Mouse (Mus musculus): Measurements from ENCODE around the gene Arntl2. TPM values are rescaled to one million over a fixed set of nuclear protein-coding genes. Genes with fewer than 3 reads are reported as not detected.

Arntl2 gene
- polyA plus RNA-seq, 1 experiment from 2014 or later: 3.1 TPM

GRCm38 (mm10) chr6:146755136-146755535 is 40.7 kb upstream of the Arntl2 start:
- ATAC-seq (ENCODE audit: insufficient number of reproducible peaks, low FRiP score, low TSS enrichment, low read depth) (no peak), DNase-seq (ENCODE audit: low spot score) (no peak)
- no peaks in the 10 kb centered on the region for H3K27me3 ChIP-seq (ENCODE audit: control insufficient read depth, insufficient read depth, low read length)
- no peaks in the 10 kb centered on the region for H3K36me3 ChIP-seq (ENCODE audit: control insufficient read depth, insufficient read depth, low read length)
- H3K4me1 ChIP-seq (ENCODE audit: control insufficient read depth, insufficient read depth, low read length): peaks cover 23% of the 10 kb centered on the region
- WGBS: 85% methylated on average over 2 of the region's 2 CpGs
- no peak overlapping the region for H3K27ac ChIP-seq (replicated peaks; ENCODE audit: low read depth, low read length)
- H3K9me3 ChIP-seq (ENCODE audit: control insufficient read depth, low read length): no peaks in the 10 kb centered on the region
- H3K4me3 ChIP-seq (ENCODE audit: low read depth, low read length): no peak overlapping the region
- no peak overlapping the region for H3K9ac ChIP-seq (ENCODE audit: low read length)
- no peak overlapping the region for H3K4me2 ChIP-seq (ENCODE audit: low read depth, severe bottlenecking)

GRCm38 (mm10) chr6:146755679-146756078 is 40.2 kb upstream of the Arntl2 start:
- no peaks in the 10 kb centered on the region for H3K27me3 ChIP-seq (ENCODE audit: control insufficient read depth, insufficient read depth, low read length)
- H3K4me2 ChIP-seq (ENCODE audit: low read depth, severe bottlenecking): no peak overlapping the region
- no peaks in the 10 kb centered on the region for H3K9me3 ChIP-seq (ENCODE audit: control insufficient read depth, low read length)
- H3K4me1 ChIP-seq (ENCODE audit: control insufficient read depth, insufficient read depth, low read length): peaks cover 23% of the 10 kb centered on the region
- H3K36me3 ChIP-seq (ENCODE audit: control insufficient read depth, insufficient read depth, low read length): no peaks in the 10 kb centered on the region
- no peak overlapping the region for H3K27ac ChIP-seq (replicated peaks; ENCODE audit: low read depth, low read length)
- DNase-seq (ENCODE audit: low spot score) (no peak), ATAC-seq (ENCODE audit: insufficient number of reproducible peaks, low FRiP score, low TSS enrichment, low read depth) (no peak)
- 93% methylated on average over 4 of the region's 4 CpGs for WGBS
- no peak overlapping the region for H3K9ac ChIP-seq (ENCODE audit: low read length)
- H3K4me3 ChIP-seq (ENCODE audit: low read depth, low read length): no peak overlapping the region

- Histone ChIP-seq H3K27me3 (ENCODE audit: control insufficient read depth, insufficient read depth, low read length) (no peaks in the 10 kb centered on the region), H3K4me1 (ENCODE audit: control insufficient read depth, insufficient read depth, low read length) (peaks cover 13% of the 10 kb centered on the region), H3K36me3 (ENCODE audit: control insufficient read depth, insufficient read depth, low read length) (no peaks in the 10 kb centered on the region), H3K27ac (replicated peaks; ENCODE audit: low read depth, low read length) (no peak overlapping the region), H3K9ac (ENCODE audit: low read length) (no peak overlapping the region), H3K9me3 (ENCODE audit: control insufficient read depth, low read length) (no peaks in the 10 kb centered on the region), H3K4me2 (ENCODE audit: low read depth, severe bottlenecking) (no peak overlapping the region), H3K4me3 (ENCODE audit: low read depth, low read length) (no peak overlapping the region)
- no peak for DNase-seq (ENCODE audit: low spot score)
- no peak for ATAC-seq (ENCODE audit: insufficient number of reproducible peaks, low FRiP score, low TSS enrichment, low read depth)
- whole genome bisulfite sequencing: 94% methylated on average over 2 of the region's 2 CpGs
Measured at GRCm38 (mm10) chr6:146759027-146759426, 36.8 kb upstream of the Arntl2 start.

GRCm38 (mm10) chr6:146760022-146760421 is 35.8 kb upstream of the Arntl2 start:
- no peaks in the 10 kb centered on the region for H3K36me3 ChIP-seq (ENCODE audit: control insufficient read depth, insufficient read depth, low read length)
- 94% methylated on average over 2 of the region's 2 CpGs for WGBS
- DNase-seq (ENCODE audit: low spot score) (no peak), ATAC-seq (ENCODE audit: insufficient number of reproducible peaks, low FRiP score, low TSS enrichment, low read depth) (no peak)
- H3K27me3 ChIP-seq (ENCODE audit: control insufficient read depth, insufficient read depth, low read length): no peaks in the 10 kb centered on the region
- H3K4me3 ChIP-seq (ENCODE audit: low read depth, low read length): no peak overlapping the region
- H3K4me2 ChIP-seq (ENCODE audit: low read depth, severe bottlenecking): no peak overlapping the region
- H3K4me1 ChIP-seq (ENCODE audit: control insufficient read depth, insufficient read depth, low read length): peaks cover 9% of the 10 kb centered on the region; the same call in 1 of the 2 replicates
- no peak overlapping the region for H3K9ac ChIP-seq (ENCODE audit: low read length)
- H3K27ac ChIP-seq (replicated peaks; ENCODE audit: low read depth, low read length): no peak overlapping the region
- no peaks in the 10 kb centered on the region for H3K9me3 ChIP-seq (ENCODE audit: control insufficient read depth, low read length)

GRCm38 (mm10) chr6:146760736-146761135 is 35.1 kb upstream of the Arntl2 start:
- ATAC-seq (ENCODE audit: insufficient number of reproducible peaks, low FRiP score, low TSS enrichment, low read depth): no peak
- WGBS: 70% methylated on average over 4 of the region's 4 CpGs

GRCm38 (mm10) chr6:146762264-146762898 is 33.5 kb upstream of the Arntl2 start:
- Histone ChIP-seq H3K36me3 (ENCODE audit: control insufficient read depth, insufficient read depth, low read length) (no peaks in the 10 kb centered on the region), H3K9ac (ENCODE audit: low read length) (no peak overlapping the region), H3K9me3 (ENCODE audit: control insufficient read depth, low read length) (no peaks in the 10 kb centered on the region), H3K4me1 (ENCODE audit: control insufficient read depth, insufficient read depth, low read length) (peaks cover 2% of the 10 kb centered on the region; the same call in 1 of the 2 replicates), H3K27ac (replicated peaks; ENCODE audit: low read depth, low read length) (no peak overlapping the region), H3K4me2 (ENCODE audit: low read depth, severe bottlenecking) (no peak overlapping the region), H3K4me3 (ENCODE audit: low read depth, low read length) (no peak overlapping the region), H3K27me3 (ENCODE audit: control insufficient read depth, insufficient read depth, low read length) (no peaks in the 10 kb centered on the region)
- WGBS: 60% methylated on average over 5 of the region's 5 CpGs
- peak; percentile 37 for DNase-seq (ENCODE audit: low spot score)
- ATAC-seq (ENCODE audit: insufficient number of reproducible peaks, low FRiP score, low TSS enrichment, low read depth): no peak

More at GRCm38 (mm10) chr6:146760736-146761135, 35.1 kb upstream of the Arntl2 start:
- no peak overlapping the region for H3K4me2 ChIP-seq (ENCODE audit: low read depth, severe bottlenecking)
- H3K4me1 ChIP-seq (ENCODE audit: control insufficient read depth, insufficient read depth, low read length): peaks cover 9% of the 10 kb centered on the region; the same call in 1 of the 2 replicates
- no peaks in the 10 kb centered on the region for H3K27me3 ChIP-seq (ENCODE audit: control insufficient read depth, insufficient read depth, low read length)
- DNase-seq (ENCODE audit: low spot score): no peak
- H3K4me3 ChIP-seq (ENCODE audit: low read depth, low read length): no peak overlapping the region
- H3K9me3 ChIP-seq (ENCODE audit: control insufficient read depth, low read length): no peaks in the 10 kb centered on the region
- H3K36me3 ChIP-seq (ENCODE audit: control insufficient read depth, insufficient read depth, low read length): no peaks in the 10 kb centered on the region
- no peak overlapping the region for H3K9ac ChIP-seq (ENCODE audit: low read length)
- H3K27ac ChIP-seq (replicated peaks; ENCODE audit: low read depth, low read length): no peak overlapping the region

- no peak overlapping the region for H3K4me3 ChIP-seq (ENCODE audit: low read depth, low read length)
- DNase-seq (ENCODE audit: low spot score) (no peak), ATAC-seq (ENCODE audit: insufficient number of reproducible peaks, low FRiP score, low TSS enrichment, low read depth) (no peak)
- no peak overlapping the region for H3K4me2 ChIP-seq (ENCODE audit: low read depth, severe bottlenecking)
- 27% methylated on average over 2 of the region's 2 CpGs for WGBS
- H3K9ac ChIP-seq (ENCODE audit: low read length): no peak overlapping the region
- no peaks in the 10 kb centered on the region for H3K9me3 ChIP-seq (ENCODE audit: control insufficient read depth, low read length)
- H3K4me1 ChIP-seq (ENCODE audit: control insufficient read depth, insufficient read depth, low read length): 0 out of 2 replicates have a peak, but pooled peaks cover 2% of the 10 kb centered on the region
- no peaks in the 10 kb centered on the region for H3K27me3 ChIP-seq (ENCODE audit: control insufficient read depth, insufficient read depth, low read length)
- no peak overlapping the region for H3K27ac ChIP-seq (replicated peaks; ENCODE audit: low read depth, low read length)
- no peaks in the 10 kb centered on the region for H3K36me3 ChIP-seq (ENCODE audit: control insufficient read depth, insufficient read depth, low read length)
Measured at GRCm38 (mm10) chr6:146764593-146764992, 31.3 kb upstream of the Arntl2 start.

GRCm38 (mm10) chr6:146765270-146765669 is 30.6 kb upstream of the Arntl2 start:
- WGBS: 83% methylated on average over 4 of the region's 4 CpGs
- no peaks in the 10 kb centered on the region for H3K36me3 ChIP-seq (ENCODE audit: control insufficient read depth, insufficient read depth, low read length)
- DNase-seq (ENCODE audit: low spot score) (no peak), ATAC-seq (ENCODE audit: insufficient number of reproducible peaks, low FRiP score, low TSS enrichment, low read depth) (no peak)
- H3K27me3 ChIP-seq (ENCODE audit: control insufficient read depth, insufficient read depth, low read length): no peaks in the 10 kb centered on the region
- no peak overlapping the region for H3K9ac ChIP-seq (ENCODE audit: low read length)
- 0 out of 2 replicates have a peak, but pooled peaks cover 3% of the 10 kb centered on the region for H3K4me1 ChIP-seq (ENCODE audit: control insufficient read depth, insufficient read depth, low read length)
- no peak overlapping the region for H3K4me3 ChIP-seq (ENCODE audit: low read depth, low read length)
- no peak overlapping the region for H3K4me2 ChIP-seq (ENCODE audit: low read depth, severe bottlenecking)
- H3K27ac ChIP-seq (replicated peaks; ENCODE audit: low read depth, low read length): no peak overlapping the region
- H3K9me3 ChIP-seq (ENCODE audit: control insufficient read depth, low read length): no peaks in the 10 kb centered on the region
